Mouse (Mus musculus) CD4-positive helper T cell, adult 2 months (primary cell): ENCODE measurements around the gene Gm37240.

ENCODE experiments used
- DNase-seq: peaks from one replicate; pipeline ENCODE4 v3.0.0-alpha.2; 2012; ENCODE audit warnings: low read depth, missing footprints, low spot score

Gene Gm37240

GRCm38 (mm10) chr3:85749348-85749747 is 138.0 kb downstream of the Gm37240 start:
- no peak for DNase-seq

GRCm38 (mm10) chr3:85748863-85749262 is 138.5 kb downstream of the Gm37240 start:
- no peak for DNase-seq

- no peak for DNase-seq
These were observed 141.2 kb downstream of the Gm37240 start for GRCm38 (mm10) chr3:85746116-85746515.

DNA sequence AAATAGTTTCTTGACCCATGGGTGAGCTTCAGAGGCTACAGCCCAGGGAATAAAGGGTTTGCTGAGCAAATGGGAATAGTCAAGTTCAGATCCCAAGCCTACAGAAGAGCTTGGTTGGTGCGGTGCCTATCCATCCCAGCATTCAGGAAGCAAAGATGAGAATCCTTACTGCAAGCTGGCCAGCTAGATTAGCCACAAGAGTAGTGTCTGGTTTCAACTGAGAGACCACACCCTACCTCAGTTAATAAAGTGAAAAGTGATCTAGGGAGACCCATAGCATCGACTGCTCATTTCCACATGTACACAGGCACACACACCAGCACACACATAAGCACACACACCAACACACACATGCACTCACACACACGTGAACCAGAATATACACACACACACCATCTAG is 145.6 kb downstream of the Gm37240 start:
- DNase-seq: no peak

GRCm38 (mm10) chr3:85738591-85738990 is 148.7 kb downstream of the Gm37240 start:
- no peak for DNase-seq

- DNase-seq: no peak
These were observed 153.2 kb downstream of the Gm37240 start for GRCm38 (mm10) chr3:85733939-85734729.

- DNase-seq: no peak
These were observed 160.1 kb downstream of the Gm37240 start for GRCm38 (mm10) chr3:85727171-85727570.

DNA sequence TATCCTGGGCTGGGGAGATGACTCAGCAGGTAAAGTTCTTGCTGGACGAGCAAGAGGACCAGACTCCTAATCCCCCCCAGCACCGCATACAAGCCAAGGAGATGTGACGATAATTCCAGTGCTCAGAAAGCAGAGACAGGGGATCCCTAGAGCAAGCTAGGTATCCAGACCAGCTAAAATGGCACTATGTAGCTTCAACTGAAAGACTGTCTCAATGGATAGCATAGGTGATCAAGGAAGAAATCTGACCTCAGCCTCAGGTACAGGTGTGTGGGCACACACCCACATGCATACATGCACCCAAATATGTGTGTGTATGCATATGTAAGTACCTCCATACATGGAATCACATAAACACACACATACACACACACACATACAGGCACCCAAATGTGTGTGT is 161.3 kb downstream of the Gm37240 start:
- no peak for DNase-seq

DNA sequence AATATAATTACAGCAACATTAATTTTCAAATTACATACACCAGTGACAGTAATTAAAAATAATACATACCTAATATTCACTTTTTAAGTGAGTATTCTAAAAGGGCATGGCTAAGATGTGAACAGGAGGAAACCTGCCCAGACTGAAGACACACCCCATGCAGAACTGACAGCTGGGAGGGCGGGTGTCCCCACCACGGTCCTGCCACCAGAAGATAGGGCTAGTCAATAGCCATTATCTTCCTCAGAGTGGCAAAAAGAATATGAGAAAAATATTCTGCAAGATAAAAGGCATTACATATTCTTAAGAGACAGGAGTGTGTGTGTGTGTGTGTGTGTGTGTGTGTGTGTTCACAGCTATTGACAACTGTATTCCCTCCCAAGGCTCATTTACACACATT is 162.2 kb downstream of the Gm37240 start:
- DNase-seq: no peak

DNA sequence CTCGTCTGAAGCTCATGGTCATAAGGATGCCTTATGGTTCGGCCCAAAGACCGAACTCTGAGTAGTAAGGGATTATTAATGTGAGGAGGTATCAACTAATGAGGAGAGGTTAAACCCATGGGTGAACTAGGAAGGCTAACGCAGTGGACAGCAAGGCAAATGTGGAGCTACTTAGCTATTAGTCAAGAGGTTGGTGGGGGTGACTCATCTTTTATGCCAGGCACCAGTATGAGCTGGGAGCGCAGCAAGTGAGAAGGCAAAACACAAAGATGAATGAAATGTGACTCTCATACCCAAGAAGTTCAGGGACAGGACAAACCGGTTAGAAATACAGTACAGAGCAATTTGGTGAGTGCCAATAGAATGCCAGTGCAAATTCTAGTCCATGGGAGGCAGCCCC is 164.7 kb downstream of the Gm37240 start:
- no peak for DNase-seq

- DNase-seq: no peak
These were observed 171.5 kb downstream of the Gm37240 start for GRCm38 (mm10) chr3:85715764-85716297.

GRCm38 (mm10) chr3:85713936-85714709 is 173.2 kb downstream of the Gm37240 start:
- no peak for DNase-seq

DNA sequence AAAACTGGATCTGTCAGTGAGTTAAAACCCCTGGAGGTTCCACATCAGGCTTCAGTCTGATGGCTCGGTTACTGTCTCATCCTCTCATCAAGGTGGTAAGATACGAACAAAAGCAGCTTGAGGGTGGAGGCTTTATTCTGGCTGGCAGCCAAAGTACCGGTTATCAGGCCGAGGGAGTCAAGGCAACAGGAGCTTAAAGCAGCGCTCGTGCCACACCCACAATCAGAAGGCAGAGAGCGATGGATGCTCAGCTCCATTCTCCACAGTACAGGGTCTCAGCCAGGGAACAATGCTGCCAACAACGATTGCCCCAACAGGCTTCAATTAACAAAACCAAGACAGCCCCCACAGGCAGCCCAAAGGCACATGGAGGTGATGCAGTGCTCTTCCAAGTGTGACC is 176.6 kb downstream of the Gm37240 start:
- no peak for DNase-seq

DNA sequence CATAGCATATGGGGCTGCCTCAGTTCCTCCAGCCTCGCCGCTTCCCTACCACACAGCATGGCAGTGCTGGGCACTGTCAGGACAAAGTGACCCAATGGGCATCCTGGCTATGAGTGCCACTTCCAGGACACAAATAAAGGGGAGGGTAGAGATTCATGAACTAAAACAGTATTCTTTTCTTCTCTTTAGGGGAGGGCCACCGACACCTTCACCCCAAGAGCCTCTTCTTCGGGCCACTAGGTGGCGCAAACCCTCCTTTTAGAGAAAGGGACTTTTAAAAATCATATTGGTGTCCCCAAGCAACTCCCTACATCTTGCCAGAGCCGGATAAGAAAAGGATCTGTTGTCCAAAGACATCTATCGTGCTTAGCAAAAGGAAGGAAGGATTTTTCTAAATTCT is 179.9 kb downstream of the Gm37240 start:
- peak; percentile 41 for DNase-seq

DNA sequence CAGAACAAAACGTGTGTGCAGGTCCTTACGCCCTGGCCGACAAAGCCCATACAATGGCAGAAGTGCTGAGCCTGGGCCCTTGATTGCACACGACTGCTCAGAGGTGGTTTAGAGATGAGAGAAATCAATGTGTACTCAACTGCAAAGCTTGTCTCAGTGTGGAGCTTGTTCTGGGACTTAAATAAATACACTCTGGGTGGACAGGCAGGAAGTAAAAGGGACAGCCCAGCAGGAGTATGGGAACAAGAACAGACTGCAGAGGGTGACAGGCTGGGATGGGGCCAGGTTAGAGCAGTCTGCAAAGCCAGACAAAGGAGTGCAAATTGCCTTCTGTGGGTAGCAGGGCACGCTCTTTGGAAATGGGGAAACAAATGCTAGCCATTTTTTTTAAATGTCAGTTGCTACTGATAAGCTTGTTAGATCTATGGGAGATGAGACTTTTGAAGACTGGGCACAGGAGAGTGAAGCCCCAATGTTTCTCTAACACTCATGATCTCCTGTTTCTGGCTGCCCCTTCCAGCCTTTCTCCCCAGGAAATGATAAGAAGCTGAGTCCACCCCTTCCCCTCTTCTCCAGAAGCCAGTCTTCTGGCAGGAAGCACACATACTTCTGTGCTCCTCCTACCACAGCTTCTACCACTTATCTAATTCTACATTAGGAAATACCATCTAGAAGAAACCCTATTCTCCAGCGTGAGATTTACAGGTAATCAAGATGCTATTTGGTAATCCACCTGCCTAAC is 184.0 kb downstream of the Gm37240 start:
- DNase-seq: no peak

GRCm38 (mm10) chr3:85698496-85698895 is 188.8 kb downstream of the Gm37240 start:
- DNase-seq: no peak

GRCm38 (mm10) chr3:85695056-85695455 is 192.3 kb downstream of the Gm37240 start:
- no peak for DNase-seq

DNA sequence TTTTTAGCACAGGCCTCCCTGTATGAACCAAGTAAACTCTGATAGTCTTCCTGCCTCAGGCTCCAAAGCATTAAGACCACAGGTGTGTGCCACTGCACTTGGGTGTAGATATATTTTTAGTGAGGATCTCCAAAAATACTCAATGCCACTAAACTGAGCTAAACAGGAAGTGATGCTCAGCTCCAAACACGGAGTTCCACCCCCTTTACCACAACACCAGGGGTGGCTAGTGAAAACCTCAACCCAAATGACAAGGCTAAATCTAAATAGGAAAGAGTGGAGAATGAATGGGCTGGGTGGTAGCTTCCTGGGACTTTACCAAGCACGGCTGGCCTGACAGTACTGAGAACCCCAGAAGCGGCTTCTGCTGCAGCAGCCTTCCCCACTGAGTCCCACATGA is 194.3 kb downstream of the Gm37240 start:
- DNase-seq: no peak

- no peak for DNase-seq
These were observed 196.2 kb downstream of the Gm37240 start for GRCm38 (mm10) chr3:85691134-85691533.

GRCm38 (mm10) chr3:85688341-85688740 is 199.0 kb downstream of the Gm37240 start:
- no peak for DNase-seq

DNA sequence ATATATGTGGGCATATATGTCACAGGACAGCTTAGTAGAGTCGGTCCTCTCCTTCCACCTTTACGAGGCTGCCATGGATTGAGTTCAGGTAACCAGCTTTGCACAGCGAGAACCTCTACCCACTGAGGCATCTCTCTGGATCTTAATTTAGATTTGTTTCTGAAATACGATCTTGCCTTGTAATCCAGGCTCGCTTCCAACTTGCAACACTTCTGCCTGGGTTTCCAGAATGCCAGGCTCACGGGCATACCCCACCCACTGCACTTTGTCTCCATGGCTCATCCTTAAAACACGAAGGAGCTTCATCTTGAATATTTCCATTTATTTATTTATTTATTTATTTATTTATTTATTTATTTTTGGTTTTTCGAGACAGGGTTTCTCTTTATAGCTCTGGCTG is 202.0 kb downstream of the Gm37240 start:
- no peak for DNase-seq

DNA sequence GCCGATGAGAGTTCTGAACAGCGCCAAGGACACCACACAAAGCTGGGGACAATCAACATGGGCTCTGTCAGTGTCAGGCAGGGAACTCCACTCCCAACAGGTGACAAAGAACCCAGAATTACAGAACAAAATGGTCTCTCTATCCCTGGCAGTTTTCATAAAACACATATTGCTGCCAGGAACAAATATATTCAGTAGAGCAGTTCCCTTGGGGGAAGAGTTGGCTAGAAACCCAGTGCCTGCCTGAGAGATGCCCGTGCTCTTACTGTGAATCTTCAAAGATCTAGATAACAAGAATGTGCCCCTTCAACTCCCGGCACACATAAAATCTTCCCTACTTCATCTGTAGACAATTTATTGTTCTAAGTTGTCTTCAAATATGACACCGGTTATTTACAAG is 203.7 kb downstream of the Gm37240 start:
- no peak for DNase-seq
